Comparison of ENCODE assay signal across 8 mouse cellular contexts in genomic region chr7:96212592-96213541, GRCm38 (mm10). TPM values are rescaled to one million over a fixed set of nuclear protein-coding genes. Genes with fewer than 3 reads are reported as not detected.
DNase-seq lines count a peak whose midpoint lies in the region; ATAC-seq and TF ChIP-seq lines count a peak whose summit lies in the region.

No protein-coding gene starts in this region.

- in situ Hi-C loops in ES-E14 (cut with MboI; ENCODE audit: low sequenced_read_pairs in 2 of 2, unreplicated experiment in 2 of 2) = no loop called here

- WGBS in forebrain, embryonic 16.5 days = 0% methylated on average over 48 of the region's 48 CpGs
- 0% methylated on average over 48 of the region's 48 CpGs for WGBS in hindbrain, embryonic 16.5 days

- H3K9me3 ChIP-seq in ES-E14 (ENCODE audit: control insufficient read depth, insufficient read depth, low read depth, low read length) = no peaks in the 10 kb centered on the region
- no peaks in the 10 kb centered on the region for H3K9me3 ChIP-seq in forebrain, embryonic 16.5 days (ENCODE audit: control insufficient read depth, low read length)
- H3K9me3 ChIP-seq in hindbrain, embryonic 16.5 days (ENCODE audit: control insufficient read depth, low read length) = no peaks in the 10 kb centered on the region

- peak; percentile 16 for ATAC-seq in forebrain, embryonic 16.5 days
- peak; percentile 21 for ATAC-seq in hindbrain, embryonic 16.5 days
- no peak for ATAC-seq in inflammation-experienced regulatory T-cells, adult 6 months

- TF ChIP-seq CTCF in left cerebral cortex, adult 2 months (IDR thresholded peaks at IDR 0.05) = no peak; the same call in 1 of the 2 replicates

- H3K27me3 ChIP-seq in forebrain, embryonic 16.5 days (replicated peaks; ENCODE audit: control insufficient read depth, insufficient read depth, low read length) = no peaks in the 10 kb centered on the region
- no peaks in the 10 kb centered on the region for H3K27me3 ChIP-seq in hindbrain, embryonic 16.5 days (replicated peaks; ENCODE audit: control insufficient read depth, insufficient read depth, low read length)

- H3K4me1 ChIP-seq in ES-E14 (ENCODE audit: control insufficient read depth in 2 of 2, insufficient read depth in 2 of 2, low read length in 2 of 2, poor library complexity in 1 of 2) = peaks cover 11 to 13% of the 10 kb centered on the region in 2 experiments
- peaks cover 24% of the 10 kb centered on the region for H3K4me1 ChIP-seq in forebrain, embryonic 16.5 days (replicated peaks; ENCODE audit: control insufficient read depth, insufficient read depth, low read length)
- peaks cover 12% of the 10 kb centered on the region for H3K4me1 ChIP-seq in hindbrain, embryonic 16.5 days (ENCODE audit: control insufficient read depth, insufficient read depth, low read depth, low read length)

- peak overlapping the region; percentile 99 for H3K27ac ChIP-seq in ES-E14 (ENCODE audit: insufficient read depth, low read depth, low read length, poor library complexity, severe bottlenecking)
- peak overlapping the region; percentile 94 for H3K27ac ChIP-seq in forebrain, embryonic 16.5 days (ENCODE audit: low read length)
- peak overlapping the region; percentile 81 for H3K27ac ChIP-seq in hindbrain, embryonic 16.5 days (ENCODE audit: low read depth, low read length)
- H3K27ac ChIP-seq in left cerebral cortex, adult 2 months = peak overlapping the region; percentile 98

- no peaks in the 10 kb centered on the region for H3K36me3 ChIP-seq in ES-E14 (ENCODE audit: control insufficient read depth, insufficient read depth, low read length, poor library complexity, severe bottlenecking)
- no peaks in the 10 kb centered on the region for H3K36me3 ChIP-seq in forebrain, embryonic 16.5 days (ENCODE audit: control insufficient read depth, insufficient read depth)
- no peaks in the 10 kb centered on the region for H3K36me3 ChIP-seq in hindbrain, embryonic 16.5 days (ENCODE audit: control insufficient read depth, insufficient read depth, low read length)

- H3K4me3 ChIP-seq in ES-E14 (ENCODE audit: insufficient read depth in 1 of 2, low read depth in 1 of 2, low read length in 2 of 2, poor library complexity in 1 of 2, severe bottlenecking in 1 of 2) = peak overlapping the region; percentile 70 to 86
- H3K4me3 ChIP-seq in forebrain, embryonic 16.5 days (replicated peaks; ENCODE audit: low read length) = peak overlapping the region; percentile 68
- H3K4me3 ChIP-seq in hindbrain, embryonic 16.5 days (ENCODE audit: low read length) = peak overlapping the region; percentile 75
- peak overlapping the region; percentile 53 for H3K4me3 ChIP-seq in left cerebral cortex, adult 2 months

- intact Hi-C loops in left cerebral cortex, adult 2 months (cut with DNase I) = loop anchor here (5.0 to 10.0 kb wide), 7 partner anchors 159 to 694 kb away; no protein-coding TSS in a partner anchor

- DNase-seq in ES-E14 (ENCODE audit: low read depth, low spot score) = no peak
- DNase-seq in adrenal gland, postnatal 4 days (ENCODE audit: low spot score in 2 of 2) = peak; percentile 21 to 37
- peak; percentile 56 to 60 for DNase-seq in left cerebral cortex, adult 2 months (ENCODE audit: extremely low spot score in 1 of 2, low spot score in 2 of 2)
- DNase-seq in lung, postnatal 4 days = peak; percentile 45 to 55
- DNase-seq in right cerebral cortex, adult 2 months (ENCODE audit: low spot score in 2 of 2) = peak; percentile 71 to 74

- peak overlapping the region; percentile 82 for H3K9ac ChIP-seq in ES-E14 (ENCODE audit: insufficient read depth, low read depth, low read length, poor library complexity, severe bottlenecking)
- H3K9ac ChIP-seq in forebrain, embryonic 16.5 days (replicated peaks; ENCODE audit: low read depth, low read length) = peak overlapping the region; percentile 86
- peak overlapping the region; percentile 95 for H3K9ac ChIP-seq in hindbrain, embryonic 16.5 days (ENCODE audit: low read depth, low read length)

- peak overlapping the region; percentile 86 for H3K4me2 ChIP-seq in forebrain, embryonic 16.5 days (ENCODE audit: low read length)
- peak overlapping the region; percentile 97 for H3K4me2 ChIP-seq in hindbrain, embryonic 16.5 days (ENCODE audit: low read length)

TF ChIP-seq in ES-E14, 5 proteins besides CTCF, POLR2A, EP300 and RAD21:
- TF ChIP-seq ZNF384 (IDR thresholded peaks at IDR 0.05; ENCODE audit: low read depth, low read length) = peak; percentile 95
- TF ChIP-seq MAFK (IDR thresholded peaks at IDR 0.05; ENCODE audit: insufficient read depth, low read depth, low read length) = no peak
- TF ChIP-seq HCFC1 (IDR thresholded peaks at IDR 0.05; ENCODE audit: borderline replicate concordance, insufficient read depth, low read length) = peak; percentile 41; the same call in 1 of the 2 replicates
- TF ChIP-seq ZC3H11A (IDR thresholded peaks at IDR 0.05; ENCODE audit: borderline replicate concordance, low read depth, low read length) = no peak
- TF ChIP-seq CHD2 (IDR thresholded peaks at IDR 0.05; ENCODE audit: low read depth, low read length) = 0 out of 2 replicates have a peak, but pooled peaks have one; percentile 38
TF ChIP-seq in ES-E14: peak in this region for 3.

RNA-seq across cellular contexts. Expression of gene Tenm4, which starts 41.8 kb away (rescaled TPM):
- 38.9 and 72.4 TPM in 2 replicates for total RNA-seq in ES-E14 (2012; rRNA removed)
- 10 to 100 TPM; 31.5 to 38.5 TPM for total RNA-seq in adrenal gland, postnatal 4 days (2021)
- polyA plus RNA-seq in forebrain, embryonic 16.5 days (2015; fragmentation: Nextera tagmentation; extraction: Ambion mirVana) = 92.0 and 105 TPM in 2 replicates
- 32.4 and 33.2 TPM in 2 replicates for polyA plus RNA-seq in hindbrain, embryonic 16.5 days (2015; fragmentation: Nextera tagmentation; extraction: Ambion mirVana)
- 100 to 1,000 TPM; 158 to 160 TPM for total RNA-seq in left cerebral cortex, adult 2 months (2021)
- under 1 TPM in 1 of 3 experiments, not detected in 2; 0.05 TPM for polyA plus RNA-seq in inflammation-experienced regulatory T-cells, adult 6 months (2017; shearing (Covaris generic))
